Comparison of ENCODE assay signal across 19 mouse cellular contexts in genomic region chr4:120673606-120674005, GRCm38 (mm10). TPM values are rescaled to one million over a fixed set of nuclear protein-coding genes. Genes with fewer than 3 reads are reported as not detected.
DNase-seq lines count a peak whose midpoint lies in the region; ATAC-seq and TF ChIP-seq lines count a peak whose summit lies in the region.
"Had no signal": no experiment of that assay in that cellular context is flagged by ENCODE, and none has a peak within 500 bp of the region (broad histone marks: within the 10 kb centered on the region; RNA-seq: fewer than 3 reads in every experiment).

No protein-coding gene starts in this region.

- no peaks in the 10 kb centered on the region for H3K9me3 ChIP-seq in heart, embryonic 11.5 days (replicated peaks; ENCODE audit: control insufficient read depth, low read length)
- no peaks in the 10 kb centered on the region for H3K9me3 ChIP-seq in liver, embryonic 15.5 days (replicated peaks)
- no peaks in the 10 kb centered on the region for H3K9me3 ChIP-seq in stomach, postnatal 0 days (ENCODE audit: control insufficient read depth, low read length)
- H3K9me3 ChIP-seq: embryonic facial prominence, embryonic 15.5 days; hindbrain, embryonic 13.5 days; limb, embryonic 15.5 days had no signal

- H3K9ac ChIP-seq in heart, embryonic 11.5 days (ENCODE audit: low read depth, low read length): no peak overlapping the region
- no peak overlapping the region for H3K9ac ChIP-seq in liver, embryonic 15.5 days
- no peak overlapping the region for H3K9ac ChIP-seq in stomach, postnatal 0 days (ENCODE audit: low read length)
- H3K9ac ChIP-seq: embryonic facial prominence, embryonic 15.5 days; forebrain, postnatal 0 days; hindbrain, embryonic 13.5 days; limb, embryonic 15.5 days had no signal

- TF ChIP-seq EP300 in stomach, postnatal 0 days (optimal IDR thresholded peaks at IDR 0.05): no peak

- H3K4me2 ChIP-seq in heart, embryonic 11.5 days: no peak overlapping the region
- H3K4me2 ChIP-seq in liver, embryonic 15.5 days: no peak overlapping the region
- no peak overlapping the region for H3K4me2 ChIP-seq in stomach, postnatal 0 days (replicated peaks; ENCODE audit: low read depth)
- H3K4me2 ChIP-seq: embryonic facial prominence, embryonic 15.5 days; hindbrain, embryonic 13.5 days; limb, embryonic 15.5 days had no signal

- ATAC-seq in heart, embryonic 11.5 days (replicated peaks; ENCODE audit: insufficient number of reproducible peaks, low FRiP score, low TSS enrichment): no peak
- ATAC-seq in liver, embryonic 15.5 days (ENCODE audit: insufficient read depth): no peak
- ATAC-seq in stomach, postnatal 0 days (ENCODE audit: low FRiP score, low TSS enrichment): no peak
- ATAC-seq: forebrain, postnatal 0 days; inflammation-experienced regulatory T-cells, adult 6 months had no signal

- no peak for DNase-seq in heart, adult 11 months
- peak; percentile 20 for DNase-seq in NIH3T3 (ENCODE audit: low read depth)
- DNase-seq in adrenal gland, postnatal 10 days: peak; percentile 58
- DNase-seq in cerebellum, postnatal 10 days: no peak
- DNase-seq in stomach, postnatal 0 days (ENCODE audit: low spot score): no peak
- DNase-seq: cerebellum, adult 8-10 months; forebrain, postnatal 0 days; gastrocnemius, postnatal 14 days; heart, adult 18-20 months; kidney, adult 2 months; left cerebral cortex, postnatal 4 days had no signal

- peaks cover 6% of the 10 kb centered on the region for H3K4me1 ChIP-seq in heart, embryonic 11.5 days (ENCODE audit: control insufficient read depth, insufficient read depth, low read length)
- H3K4me1 ChIP-seq in liver, embryonic 15.5 days (replicated peaks): peaks cover 88% of the 10 kb centered on the region
- no peaks in the 10 kb centered on the region for H3K4me1 ChIP-seq in stomach, postnatal 0 days (replicated peaks; ENCODE audit: control insufficient read depth, insufficient read depth)
- H3K4me1 ChIP-seq: embryonic facial prominence, embryonic 15.5 days; hindbrain, embryonic 13.5 days; limb, embryonic 15.5 days had no signal

- no peaks in the 10 kb centered on the region for H3K36me3 ChIP-seq in heart, embryonic 11.5 days (ENCODE audit: control insufficient read depth, insufficient read depth, low read length)
- H3K36me3 ChIP-seq in liver, embryonic 15.5 days (replicated peaks): no peaks in the 10 kb centered on the region
- H3K36me3 ChIP-seq in stomach, postnatal 0 days (ENCODE audit: control insufficient read depth, insufficient read depth, low read length): no peaks in the 10 kb centered on the region
- H3K36me3 ChIP-seq: embryonic facial prominence, embryonic 15.5 days; hindbrain, embryonic 13.5 days; limb, embryonic 15.5 days had no signal

- H3K27me3 ChIP-seq in heart, embryonic 11.5 days (ENCODE audit: control insufficient read depth, insufficient read depth, low read length): no peaks in the 10 kb centered on the region
- no peaks in the 10 kb centered on the region for H3K27me3 ChIP-seq in liver, embryonic 15.5 days
- H3K27me3 ChIP-seq in stomach, postnatal 0 days (ENCODE audit: control insufficient read depth, insufficient read depth, low read length): no peaks in the 10 kb centered on the region

- no peak for TF ChIP-seq CTCF in stomach, postnatal 0 days (IDR thresholded peaks at IDR 0.05; ENCODE audit: low read depth)

- H3K4me3 ChIP-seq in heart, embryonic 11.5 days (ENCODE audit: low read depth, low read length): no peak overlapping the region
- H3K4me3 ChIP-seq in liver, embryonic 15.5 days (replicated peaks): no peak overlapping the region
- no peak overlapping the region for H3K4me3 ChIP-seq in stomach, postnatal 0 days (ENCODE audit: low read depth, low read length)
- H3K4me3 ChIP-seq: embryonic facial prominence, embryonic 15.5 days; hindbrain, embryonic 13.5 days; limb, embryonic 15.5 days had no signal

- H3K27ac ChIP-seq in heart, embryonic 11.5 days (ENCODE audit: low read depth, low read length): peak overlapping the region; percentile 54; the same call in 1 of the 2 replicates
- H3K27ac ChIP-seq in liver, embryonic 15.5 days (replicated peaks): peak overlapping the region; percentile 93
- H3K27ac ChIP-seq in stomach, postnatal 0 days (replicated peaks): no peak overlapping the region
- H3K27ac ChIP-seq: embryonic facial prominence, embryonic 15.5 days; hindbrain, embryonic 13.5 days; kidney, postnatal 0 days; limb, embryonic 15.5 days; macrophage had no signal

- 80% methylated on average over 3 of the region's 3 CpGs for WGBS in heart, embryonic 11.5 days (ENCODE audit: insufficient replicate concordance)
- WGBS in liver, embryonic 15.5 days (ENCODE audit: insufficient replicate concordance): 80% methylated on average over 3 of the region's 3 CpGs
- WGBS in stomach, postnatal 0 days: 82% methylated on average over 3 of the region's 3 CpGs

RNA-seq across cellular contexts. Expression of gene Cited4, which starts 7.2 kb away (rescaled TPM):
- 37.5 and 44.9 TPM in 2 replicates for polyA plus RNA-seq in heart, embryonic 11.5 days (2014; fragmentation: Nextera tagmentation; extraction: Ambion mirVana)
- total RNA-seq in adrenal gland, postnatal 10 days (2021): 1 to 10 TPM; 3.2 to 7.4 TPM
- 78.5 and 82.8 TPM in 2 replicates for polyA plus RNA-seq in liver, embryonic 15.5 days (2015; fragmentation: Nextera tagmentation; extraction: Ambion mirVana)
- polyA plus RNA-seq in stomach, postnatal 0 days (2015; fragmentation: Nextera tagmentation; extraction: Ambion mirVana): 29.8 and 31.8 TPM in 2 replicates
- polyA plus RNA-seq: macrophage had no signal

Comparison
In these comparisons a context has a peak if more than half of its experiments do, and no peak if none do; other contexts are left out.
1. DNase-seq: peak in NIH3T3 (single experiment) and adrenal gland, postnatal 10 days (single experiment); none in heart, adult 11 months (single experiment), cerebellum, postnatal 10 days (0 of 2) and stomach, postnatal 0 days (single experiment).